Mouse (Mus musculus): Measurements from ENCODE around the gene Bri3bp. TPM values are rescaled to one million over a fixed set of nuclear protein-coding genes. Genes with fewer than 3 reads are reported as not detected.

The Bri3bp gene
- polyA plus RNA-seq, 1 experiment from 2014 or later: 44.4 TPM

DNA sequence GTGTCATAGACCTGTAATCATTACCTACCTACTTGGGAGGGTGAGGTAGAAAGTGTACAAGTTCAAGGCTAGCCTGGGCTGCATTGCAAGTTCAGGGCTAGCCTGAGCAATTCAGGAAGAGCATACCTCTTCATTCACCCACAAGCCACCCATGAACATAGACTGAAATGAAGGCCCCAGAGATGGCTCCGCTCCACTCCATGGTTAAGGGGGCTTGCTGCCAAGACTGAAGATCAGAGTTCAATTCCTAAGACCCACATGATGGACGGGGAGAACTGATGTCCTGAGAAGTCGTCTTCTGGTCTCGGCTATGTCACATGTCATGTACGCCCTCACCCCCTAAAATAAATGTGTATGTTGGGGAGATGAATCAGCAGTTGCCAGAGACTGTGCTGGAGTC is 25.1 kb downstream of the Bri3bp start:
- H3K9ac ChIP-seq (replicated peaks; ENCODE audit: low read length): no peak overlapping the region; the same call in 1 of the 2 replicates
- 83% methylated on average over 5 of the region's 5 CpGs for WGBS
- ATAC-seq (ENCODE audit: low FRiP score, low TSS enrichment): no peak

DNA sequence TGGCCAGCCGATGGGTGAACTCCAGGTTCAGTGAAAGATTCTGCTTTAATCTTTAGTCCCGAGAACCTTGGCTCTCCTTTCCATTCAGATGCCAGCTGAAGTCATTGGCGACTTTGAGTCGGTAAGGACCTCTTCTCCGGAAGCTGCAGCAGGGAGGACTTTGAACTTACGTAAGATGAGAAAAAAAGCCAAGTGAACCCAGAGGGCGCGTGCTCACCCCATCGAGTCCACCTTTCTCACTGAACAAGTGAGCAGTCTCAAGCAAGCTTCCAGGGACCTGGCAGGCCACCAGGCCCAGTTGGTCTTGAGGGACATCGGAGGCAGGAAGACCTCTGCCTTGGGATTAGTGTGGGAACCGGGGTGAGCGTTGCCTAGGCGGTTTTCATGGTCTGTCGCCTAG is 25.9 kb downstream of the Bri3bp start:
- Histone ChIP-seq H3K27ac (ENCODE audit: low read length) (no peak overlapping the region), H3K4me1 (ENCODE audit: insufficient read depth, low read length) (peaks cover 5% of the 10 kb centered on the region), H3K4me3 (ENCODE audit: low read length) (no peak overlapping the region), H3K9me3 (ENCODE audit: low read length) (no peaks in the 10 kb centered on the region), H3K27me3 (ENCODE audit: insufficient read depth, low read length) (no peaks in the 10 kb centered on the region), H3K9ac (replicated peaks; ENCODE audit: low read length) (no peak overlapping the region), H3K36me3 (ENCODE audit: insufficient read depth, low read length) (no peaks in the 10 kb centered on the region), H3K4me2 (replicated peaks; ENCODE audit: low read depth, low read length) (no peak overlapping the region)
- ATAC-seq (ENCODE audit: low FRiP score, low TSS enrichment): no peak
- 75% methylated on average over 14 of the region's 14 CpGs for WGBS

More for the DNA sequence above, 25.1 kb downstream of the Bri3bp start:
- H3K36me3 ChIP-seq (ENCODE audit: insufficient read depth, low read length): no peaks in the 10 kb centered on the region
- no peak overlapping the region for H3K4me3 ChIP-seq (ENCODE audit: low read length)
- peaks cover 5% of the 10 kb centered on the region for H3K4me1 ChIP-seq (ENCODE audit: insufficient read depth, low read length)
- 0 out of 2 replicates have a peak overlapping the region, but pooled peaks have one; percentile 48 for H3K4me2 ChIP-seq (replicated peaks; ENCODE audit: low read depth, low read length)
- no peaks in the 10 kb centered on the region for H3K9me3 ChIP-seq (ENCODE audit: low read length)
- no peak overlapping the region for H3K27ac ChIP-seq (ENCODE audit: low read length)
- H3K27me3 ChIP-seq (ENCODE audit: insufficient read depth, low read length): no peaks in the 10 kb centered on the region

DNA sequence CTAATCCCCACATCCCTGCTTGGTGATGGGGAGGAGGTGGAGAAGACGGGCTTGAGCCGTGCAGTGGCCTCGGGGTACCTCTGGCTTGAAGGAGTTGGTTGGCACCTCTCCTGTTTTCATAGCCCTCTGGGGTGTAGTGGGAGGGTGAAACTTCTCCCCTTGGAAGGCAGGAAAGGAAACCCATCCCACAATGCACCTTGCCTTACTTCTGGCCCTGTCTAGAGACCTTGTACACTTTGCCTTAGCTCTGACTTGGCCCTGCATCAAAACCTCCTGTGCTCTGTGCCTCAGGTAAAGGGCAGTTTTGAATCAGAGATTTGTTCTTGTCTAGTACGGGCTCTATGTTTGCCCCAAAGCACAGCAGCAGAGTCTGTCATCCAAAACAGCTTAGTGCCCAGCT is 29.3 kb downstream of the Bri3bp start:
- H3K4me3 ChIP-seq (ENCODE audit: low read length): no peak overlapping the region
- no peaks in the 10 kb centered on the region for H3K36me3 ChIP-seq (ENCODE audit: insufficient read depth, low read length)
- no peak overlapping the region for H3K9ac ChIP-seq (replicated peaks; ENCODE audit: low read length)
- H3K27ac ChIP-seq (ENCODE audit: low read length): 0 out of 2 replicates have a peak overlapping the region, but pooled peaks have one; percentile 13
- no peaks in the 10 kb centered on the region for H3K27me3 ChIP-seq (ENCODE audit: insufficient read depth, low read length)
- no peaks in the 10 kb centered on the region for H3K9me3 ChIP-seq (ENCODE audit: low read length)
- no peak overlapping the region for H3K4me2 ChIP-seq (replicated peaks; ENCODE audit: low read depth, low read length)
- no peaks in the 10 kb centered on the region for H3K4me1 ChIP-seq (ENCODE audit: insufficient read depth, low read length)
- 81% methylated on average over 4 of the region's 4 CpGs for WGBS
- ATAC-seq (ENCODE audit: low FRiP score, low TSS enrichment): no peak

DNA sequence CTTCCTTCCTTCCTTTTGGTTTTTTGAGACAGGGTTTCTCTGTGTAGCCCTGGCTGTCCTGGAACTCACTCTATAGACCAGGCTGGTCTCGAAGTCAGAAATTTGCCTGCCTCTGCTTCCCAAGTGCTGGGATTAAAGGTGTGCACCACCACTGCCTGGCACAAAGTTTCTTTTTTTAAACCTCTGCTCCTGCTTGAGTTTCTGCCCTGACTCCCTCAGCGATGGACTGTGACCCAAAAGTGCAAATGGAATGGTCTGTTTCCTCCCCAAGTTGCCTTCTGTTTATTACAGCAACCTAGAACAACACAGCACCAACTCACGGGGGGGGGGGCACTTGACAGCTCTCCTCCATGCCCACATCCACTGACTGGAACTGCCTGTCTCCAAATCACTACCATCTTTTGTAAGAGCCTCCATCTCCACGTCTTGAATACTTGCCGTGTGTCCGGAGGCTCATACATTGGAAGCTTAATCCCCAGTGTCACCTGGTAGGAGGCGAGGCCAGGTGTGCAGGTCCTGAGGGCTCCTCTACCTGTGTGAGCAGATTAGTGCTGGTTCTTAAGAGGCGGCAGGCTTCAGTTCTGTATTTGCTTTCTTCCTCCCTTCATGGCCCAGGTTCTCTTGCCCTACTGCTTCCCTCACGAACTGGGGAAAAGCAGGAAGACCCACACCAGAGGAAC is 31.6 kb downstream of the Bri3bp start:
- Histone ChIP-seq H3K27ac (ENCODE audit: low read length) (no peak overlapping the region), H3K4me2 (replicated peaks; ENCODE audit: low read depth, low read length) (no peak overlapping the region), H3K36me3 (ENCODE audit: insufficient read depth, low read length) (no peaks in the 10 kb centered on the region), H3K9ac (replicated peaks; ENCODE audit: low read length) (no peak overlapping the region), H3K9me3 (ENCODE audit: low read length) (no peaks in the 10 kb centered on the region), H3K4me1 (ENCODE audit: insufficient read depth, low read length) (peaks cover 20% of the 10 kb centered on the region), H3K4me3 (ENCODE audit: low read length) (no peak overlapping the region), H3K27me3 (ENCODE audit: insufficient read depth, low read length) (no peaks in the 10 kb centered on the region)
- no peak for ATAC-seq (ENCODE audit: low FRiP score, low TSS enrichment)
- WGBS: 74% methylated on average over 9 of the region's 9 CpGs

DNA sequence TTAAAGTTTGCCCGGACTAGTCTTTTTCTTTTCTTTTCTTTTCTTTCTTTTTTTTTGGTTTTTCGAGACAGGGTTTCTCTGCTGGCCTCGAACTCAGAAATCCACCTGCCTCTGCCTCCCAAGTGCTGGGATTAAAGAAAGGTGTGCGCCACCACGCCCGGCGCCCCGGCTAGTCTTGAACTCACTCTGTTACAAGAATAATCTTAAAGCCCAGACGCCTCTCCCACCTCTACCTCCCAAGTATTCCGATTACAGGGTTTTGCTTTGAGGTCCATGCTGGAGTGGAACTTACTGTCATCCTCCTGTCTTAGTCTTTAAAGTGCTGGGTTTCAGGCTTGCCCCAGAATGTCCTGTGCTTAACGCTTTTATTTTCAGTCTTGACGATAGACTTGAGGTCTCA is 33.7 kb downstream of the Bri3bp start:
- no peaks in the 10 kb centered on the region for H3K9me3 ChIP-seq (ENCODE audit: low read length)
- H3K27ac ChIP-seq (ENCODE audit: low read length): no peak overlapping the region
- no peaks in the 10 kb centered on the region for H3K36me3 ChIP-seq (ENCODE audit: insufficient read depth, low read length)
- H3K4me3 ChIP-seq (ENCODE audit: low read length): peak overlapping the region; percentile 83
- H3K4me1 ChIP-seq (ENCODE audit: insufficient read depth, low read length): peaks cover 21% of the 10 kb centered on the region
- no peak for ATAC-seq (ENCODE audit: low FRiP score, low TSS enrichment)
- H3K9ac ChIP-seq (replicated peaks; ENCODE audit: low read length): peak overlapping the region; percentile 58
- H3K27me3 ChIP-seq (ENCODE audit: insufficient read depth, low read length): no peaks in the 10 kb centered on the region
- WGBS: 61% methylated on average over 12 of the region's 12 CpGs
- H3K4me2 ChIP-seq (replicated peaks; ENCODE audit: low read depth, low read length): peak overlapping the region; percentile 89

DNA sequence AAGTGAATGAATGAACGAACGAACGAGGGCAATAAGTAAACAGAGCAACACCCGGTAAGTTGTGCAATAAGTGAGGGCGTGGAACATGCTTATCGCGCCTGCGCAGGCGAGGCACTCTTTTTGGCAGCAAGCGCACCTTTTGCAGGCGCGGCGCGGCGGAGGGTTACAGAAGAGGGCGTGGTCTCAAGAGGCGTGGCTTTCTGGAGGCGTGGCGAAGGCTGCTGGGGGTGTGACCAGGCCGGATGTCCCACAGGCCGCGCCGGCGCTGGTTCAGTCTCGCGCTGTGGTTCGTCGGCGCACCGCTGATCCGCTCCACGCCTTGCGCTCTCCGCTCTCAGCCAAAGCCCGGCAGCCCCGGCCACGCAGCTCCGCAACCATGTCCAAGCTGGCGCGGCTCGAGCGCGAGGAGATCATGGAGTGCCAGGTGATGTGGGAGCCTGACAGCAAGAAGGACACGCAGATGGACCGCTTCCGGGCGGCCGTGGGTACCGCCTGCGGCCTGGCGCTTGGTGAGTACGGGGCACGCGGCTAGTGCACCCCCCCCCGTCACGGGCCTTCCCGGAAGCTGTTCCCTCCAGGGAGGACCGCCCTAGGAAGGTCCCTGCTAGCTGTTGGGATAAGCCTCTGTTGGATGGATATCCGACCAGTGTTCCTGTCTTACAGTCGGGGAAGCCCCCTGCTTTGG is 34.4 kb downstream of the Bri3bp start, which contains the start of gene Aacs:
Gene Aacs (plus strand): TSS at position 214 of the 685 bp plus-strand sequence.
- H3K27ac ChIP-seq (ENCODE audit: low read length): peak within 1 kb of the TSS; percentile 64
- H3K9me3 ChIP-seq (ENCODE audit: low read length): no peaks in the 10 kb centered on the region

DNA sequence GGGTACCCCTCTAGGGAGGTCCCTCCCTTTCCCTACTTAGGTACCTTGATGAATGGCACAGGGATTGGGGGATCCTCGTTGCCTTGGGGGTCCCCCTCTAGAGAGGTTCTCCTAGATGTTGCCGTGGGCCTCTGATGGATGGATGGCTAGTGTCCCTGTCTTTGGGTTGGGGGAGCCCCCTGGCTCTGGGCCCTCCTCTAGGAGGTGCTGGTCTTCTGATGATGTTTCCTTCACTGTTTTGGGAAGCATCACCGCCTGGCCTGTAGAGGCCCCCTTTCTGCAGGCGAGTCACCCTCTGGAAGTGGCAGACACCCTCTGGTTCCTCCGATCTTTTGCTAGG is 34.9 kb downstream of the Bri3bp start:
- peak overlapping the region; percentile 83 for H3K4me3 ChIP-seq (ENCODE audit: low read length)
- no peaks in the 10 kb centered on the region for H3K27me3 ChIP-seq (ENCODE audit: insufficient read depth, low read length)
- no peaks in the 10 kb centered on the region for H3K9me3 ChIP-seq (ENCODE audit: low read length)
- WGBS: 9% methylated on average over 5 of the region's 5 CpGs
- H3K4me2 ChIP-seq (replicated peaks; ENCODE audit: low read depth, low read length): peak overlapping the region; percentile 89
- peak overlapping the region; percentile 78 for H3K9ac ChIP-seq (replicated peaks; ENCODE audit: low read length)
- ATAC-seq (ENCODE audit: low FRiP score, low TSS enrichment): peak; percentile 41; the same call in 1 of the 2 replicates
- peak overlapping the region; percentile 64; the same call in 1 of the 2 replicates for H3K27ac ChIP-seq (ENCODE audit: low read length)
- peaks cover 21% of the 10 kb centered on the region for H3K4me1 ChIP-seq (ENCODE audit: insufficient read depth, low read length)
- H3K36me3 ChIP-seq (ENCODE audit: insufficient read depth, low read length): no peaks in the 10 kb centered on the region

More for the DNA sequence above, 34.4 kb downstream of the Bri3bp start, which contains the start of gene Aacs:
- Histone ChIP-seq H3K9ac (replicated peaks; ENCODE audit: low read length) (peak within 1 kb of the TSS; percentile 78), H3K36me3 (ENCODE audit: insufficient read depth, low read length) (no peaks in the 10 kb centered on the region), H3K27me3 (ENCODE audit: insufficient read depth, low read length) (no peaks in the 10 kb centered on the region), H3K4me2 (replicated peaks; ENCODE audit: low read depth, low read length) (peak within 1 kb of the TSS; percentile 89), H3K4me1 (ENCODE audit: insufficient read depth, low read length) (peaks cover 21% of the 10 kb centered on the region), H3K4me3 (ENCODE audit: low read length) (peak within 1 kb of the TSS; percentile 83)
- WGBS: under 1% methylated on average over 60 of the region's 60 CpGs
- ATAC-seq (ENCODE audit: low FRiP score, low TSS enrichment): peak; percentile 92

DNA sequence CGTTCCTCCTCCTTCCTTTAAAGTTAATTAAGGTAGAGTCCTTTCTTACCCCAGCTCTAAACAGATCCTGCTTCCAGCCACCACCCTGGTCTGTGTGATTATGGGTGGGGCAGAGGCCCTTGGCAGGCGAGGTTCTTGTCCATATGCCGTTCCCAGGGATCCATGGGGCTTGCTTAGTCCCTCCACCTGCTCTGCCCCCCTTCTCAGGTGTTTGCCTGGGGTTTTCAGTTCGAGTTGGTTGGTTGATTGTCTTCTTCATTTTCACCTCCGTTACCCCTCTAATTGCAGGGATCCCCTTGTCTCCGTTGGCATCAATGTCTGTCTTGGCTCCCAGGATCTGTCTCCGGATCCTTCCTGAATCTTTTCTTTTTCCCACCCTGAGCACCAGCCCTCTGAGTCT is 35.4 kb downstream of the Bri3bp start:
- Histone ChIP-seq H3K4me1 (ENCODE audit: insufficient read depth, low read length) (peaks cover 21% of the 10 kb centered on the region), H3K4me3 (ENCODE audit: low read length) (peak overlapping the region; percentile 83), H3K27me3 (ENCODE audit: insufficient read depth, low read length) (no peaks in the 10 kb centered on the region), H3K27ac (ENCODE audit: low read length) (no peak overlapping the region), H3K9me3 (ENCODE audit: low read length) (no peaks in the 10 kb centered on the region), H3K4me2 (replicated peaks; ENCODE audit: low read depth, low read length) (peak overlapping the region; percentile 89), H3K36me3 (ENCODE audit: insufficient read depth, low read length) (no peaks in the 10 kb centered on the region), H3K9ac (replicated peaks; ENCODE audit: low read length) (peak overlapping the region; percentile 78)
- WGBS: 45% methylated on average over 7 of the region's 7 CpGs
- no peak for ATAC-seq (ENCODE audit: low FRiP score, low TSS enrichment)

DNA sequence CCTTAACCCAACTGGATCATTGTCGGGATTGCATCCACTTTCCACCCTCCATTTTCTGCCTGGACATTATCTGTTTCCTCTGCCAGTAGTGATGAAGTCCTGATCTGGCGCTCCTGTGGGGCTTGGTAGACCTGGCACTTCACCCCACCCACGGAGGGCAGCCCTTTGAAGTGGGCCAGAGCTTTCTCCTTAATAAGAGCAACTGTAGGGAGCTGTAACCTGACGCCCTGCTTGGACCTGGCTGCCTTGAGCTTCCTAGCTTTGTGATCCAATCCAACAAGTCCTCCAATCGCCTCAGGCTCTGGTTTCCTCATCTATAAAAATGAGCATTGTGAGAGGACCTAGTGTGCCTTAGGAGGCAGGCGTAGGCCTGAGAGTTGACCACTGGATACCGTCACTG is 36.2 kb downstream of the Bri3bp start:
- peak overlapping the region; percentile 78; the same call in 1 of the 2 replicates for H3K9ac ChIP-seq (replicated peaks; ENCODE audit: low read length)
- no peak for ATAC-seq (ENCODE audit: low FRiP score, low TSS enrichment)
- H3K9me3 ChIP-seq (ENCODE audit: low read length): no peaks in the 10 kb centered on the region
- H3K4me1 ChIP-seq (ENCODE audit: insufficient read depth, low read length): peaks cover 21% of the 10 kb centered on the region
- H3K4me2 ChIP-seq (replicated peaks; ENCODE audit: low read depth, low read length): peak overlapping the region; percentile 89
- no peak overlapping the region for H3K4me3 ChIP-seq (ENCODE audit: low read length)
- WGBS: 46% methylated on average over 7 of the region's 7 CpGs
- peaks cover under 1% of the 10 kb centered on the region; the same call in 1 of the 2 replicates for H3K36me3 ChIP-seq (ENCODE audit: insufficient read depth, low read length)
- H3K27ac ChIP-seq (ENCODE audit: low read length): no peak overlapping the region
- no peaks in the 10 kb centered on the region for H3K27me3 ChIP-seq (ENCODE audit: insufficient read depth, low read length)

DNA sequence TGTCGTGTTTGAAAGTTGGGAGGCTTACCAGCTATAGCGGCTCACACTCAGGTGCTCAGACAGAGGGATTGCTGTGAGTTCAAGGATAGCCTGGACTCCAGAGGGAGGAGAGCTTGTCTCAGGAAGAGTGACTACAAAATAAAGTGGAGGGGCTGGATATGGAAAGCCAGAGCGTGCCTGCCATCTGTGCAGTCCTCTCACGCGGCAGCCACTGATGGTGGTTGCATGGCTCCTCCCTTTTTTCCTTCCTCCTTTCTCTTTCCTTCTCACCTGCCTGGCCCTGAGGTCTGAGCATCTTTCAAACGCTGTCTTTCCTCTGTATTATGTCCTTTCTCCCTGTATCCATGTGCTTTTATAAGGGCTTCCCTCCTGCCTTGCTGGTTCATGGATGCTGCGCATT is 36.7 kb downstream of the Bri3bp start:
- Histone ChIP-seq H3K9ac (replicated peaks; ENCODE audit: low read length) (no peak overlapping the region), H3K4me1 (ENCODE audit: insufficient read depth, low read length) (peaks cover 21% of the 10 kb centered on the region), H3K4me3 (ENCODE audit: low read length) (no peak overlapping the region), H3K27ac (ENCODE audit: low read length) (no peak overlapping the region), H3K4me2 (replicated peaks; ENCODE audit: low read depth, low read length) (peak overlapping the region; percentile 89; the same call in 1 of the 2 replicates), H3K27me3 (ENCODE audit: insufficient read depth, low read length) (no peaks in the 10 kb centered on the region), H3K9me3 (ENCODE audit: low read length) (no peaks in the 10 kb centered on the region), H3K36me3 (ENCODE audit: insufficient read depth, low read length) (peaks cover 5% of the 10 kb centered on the region)
- 78% methylated on average over 7 of the region's 7 CpGs for WGBS
- ATAC-seq (ENCODE audit: low FRiP score, low TSS enrichment): no peak

All from kidney, embryonic 16.5 days (tissue).